Mouse (Mus musculus): ENCODE measurements around the gene Il1r1. TPM values are rescaled to one million over a fixed set of nuclear protein-coding genes. Genes with fewer than 3 reads are reported as not detected.
"Not testable (repeated sequence)": the region's sequence is repeated elsewhere in the genome, so short reads cannot be mapped to it uniquely, and the experiment has no call there.

Il1r1 gene
- total RNA-seq, 2 experiments from 2014 or later = 5.0 to 9.7 TPM

DNA sequence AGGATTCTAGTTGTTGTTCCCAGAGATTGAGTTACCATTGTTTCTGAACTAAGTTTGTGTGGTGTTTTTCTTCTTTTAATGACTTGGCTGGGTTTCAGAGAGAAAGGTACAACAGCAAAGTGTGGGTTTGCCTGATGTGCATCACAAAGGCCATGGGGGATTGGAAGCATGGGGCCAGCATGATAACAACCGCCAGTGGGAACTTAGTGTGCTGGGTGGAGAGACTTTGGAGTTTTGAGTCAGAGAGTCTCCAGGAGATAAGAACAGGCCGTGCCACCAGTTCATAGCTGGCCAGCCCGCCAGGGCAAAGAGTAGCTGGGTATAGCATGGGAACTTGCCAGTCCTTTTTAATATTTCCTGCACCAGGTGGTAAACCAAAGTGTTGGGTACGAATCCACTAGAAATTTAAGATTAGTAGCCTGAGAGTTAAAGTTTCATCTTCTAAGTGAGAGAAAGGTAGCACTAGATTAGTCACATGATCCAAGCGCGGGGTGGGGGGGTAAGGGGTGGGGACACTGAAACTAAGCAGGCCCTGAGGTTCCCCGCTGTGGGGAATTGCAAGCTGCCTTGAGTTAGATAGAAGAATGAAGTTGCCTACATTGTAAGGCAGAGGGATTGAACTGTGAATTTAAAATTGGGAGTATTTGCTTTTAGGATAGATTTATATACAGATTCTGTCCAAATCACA lies 78.4 kb downstream of the Il1r1 start:
- peak; percentile 97 for ATAC-seq (replicated peaks; ENCODE audit: low FRiP score, poor library complexity, severe bottlenecking)

DNA sequence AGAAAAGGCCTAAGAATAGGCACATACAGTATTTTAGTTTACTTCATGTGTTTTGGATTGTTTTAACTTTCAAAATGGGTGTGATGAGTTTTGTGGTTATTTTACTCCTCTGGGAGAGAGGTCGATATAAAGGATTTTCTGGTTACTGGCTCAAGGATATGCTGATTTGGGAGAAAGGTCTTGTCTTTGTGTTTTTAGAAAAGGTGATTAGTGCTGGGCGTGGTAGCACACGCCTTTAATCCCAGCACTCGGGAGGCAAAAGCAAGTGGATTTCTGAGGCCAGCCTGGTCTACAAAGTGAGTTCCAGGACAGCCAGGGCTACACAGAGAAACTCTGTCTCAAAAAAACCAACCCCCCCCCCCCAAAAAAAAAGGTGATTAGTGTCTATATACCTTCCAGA lies 79.4 kb downstream of the Il1r1 start:
- not testable (repeated sequence) for ATAC-seq (replicated peaks; ENCODE audit: low FRiP score, poor library complexity, severe bottlenecking)

DNA sequence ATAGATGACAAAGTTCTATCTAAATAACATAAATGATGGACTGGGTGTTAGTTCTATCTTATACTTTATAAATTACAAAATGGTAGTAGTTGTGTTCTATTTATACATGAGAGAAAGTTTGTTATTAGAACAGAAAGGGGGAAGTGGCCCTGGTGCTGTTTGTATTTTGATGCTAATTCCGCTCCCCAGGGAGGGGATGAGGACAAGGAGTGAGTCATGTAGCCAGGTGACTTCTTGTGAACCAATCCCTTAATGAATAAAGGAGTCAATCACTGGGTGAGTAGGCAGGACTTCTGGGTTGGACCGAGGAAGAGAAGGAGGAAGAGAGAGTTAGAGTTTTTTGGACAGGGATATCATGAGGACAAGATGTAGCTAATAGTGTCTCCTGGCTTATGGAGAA lies 81.2 kb downstream of the Il1r1 start:
- ATAC-seq (replicated peaks; ENCODE audit: low FRiP score, poor library complexity, severe bottlenecking) = no peak

DNA sequence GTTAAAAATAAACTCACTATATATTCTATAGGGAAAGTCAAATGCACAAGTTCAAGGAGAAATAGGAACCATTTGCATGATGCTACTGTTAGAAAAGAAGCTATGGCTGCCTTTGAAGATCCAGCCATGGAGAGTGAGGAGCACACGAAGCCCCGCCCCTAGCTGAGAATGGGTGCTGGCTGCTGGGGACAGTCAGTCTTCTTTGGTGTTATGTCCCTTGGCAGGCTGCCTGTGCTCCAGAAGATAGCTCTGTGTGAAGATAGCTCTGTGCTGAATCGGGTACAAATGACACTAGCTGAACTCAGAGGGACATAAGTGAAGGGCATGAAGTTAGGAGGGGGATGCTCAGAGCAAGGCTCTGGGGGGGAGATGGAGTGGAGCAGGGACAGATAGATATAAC lies 86.2 kb downstream of the Il1r1 start:
- ATAC-seq (replicated peaks; ENCODE audit: low FRiP score, poor library complexity, severe bottlenecking) = peak; percentile 59

DNA sequence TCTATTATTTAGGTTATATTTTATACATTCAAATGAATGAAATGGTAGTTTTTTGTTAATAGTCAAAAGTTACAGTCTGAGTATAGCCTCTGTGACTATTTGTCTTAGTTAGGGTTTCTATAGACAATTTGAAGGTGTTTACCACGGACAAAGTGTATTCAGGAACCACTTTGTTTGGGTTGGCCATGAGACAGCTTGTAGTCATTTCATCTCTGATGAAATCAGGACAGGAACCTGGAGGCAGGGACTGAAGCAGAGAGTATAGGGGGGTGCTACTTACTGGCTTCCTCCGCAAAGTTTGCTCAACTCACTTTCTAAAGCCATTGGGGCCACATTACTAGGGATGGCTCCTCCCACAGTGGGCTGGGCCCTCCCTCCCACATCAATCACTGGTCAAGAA lies 86.7 kb downstream of the Il1r1 start:
- ATAC-seq (replicated peaks; ENCODE audit: low FRiP score, poor library complexity, severe bottlenecking) = no peak

DNA sequence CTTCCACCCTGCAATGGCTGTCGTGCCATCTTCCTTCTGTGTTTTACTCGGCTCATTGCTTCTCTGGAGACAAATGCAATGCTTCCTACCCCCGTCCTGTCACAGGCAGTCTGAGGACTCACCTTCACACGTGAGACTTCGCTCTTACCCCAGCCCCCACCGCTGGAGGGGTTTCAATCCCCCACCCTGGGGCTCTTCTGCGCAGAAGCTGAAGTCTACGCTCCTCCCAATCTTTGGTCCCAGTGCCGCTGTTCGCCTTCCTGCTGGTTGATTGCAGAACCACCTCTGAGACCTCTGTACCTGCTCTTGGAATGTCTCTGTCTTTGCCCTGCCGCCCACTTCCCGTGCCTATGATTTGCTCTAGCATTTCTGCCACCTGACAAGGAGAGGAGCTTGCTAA lies 89.1 kb downstream of the Il1r1 start:
- ATAC-seq (replicated peaks; ENCODE audit: low FRiP score, poor library complexity, severe bottlenecking) = no peak

DNA sequence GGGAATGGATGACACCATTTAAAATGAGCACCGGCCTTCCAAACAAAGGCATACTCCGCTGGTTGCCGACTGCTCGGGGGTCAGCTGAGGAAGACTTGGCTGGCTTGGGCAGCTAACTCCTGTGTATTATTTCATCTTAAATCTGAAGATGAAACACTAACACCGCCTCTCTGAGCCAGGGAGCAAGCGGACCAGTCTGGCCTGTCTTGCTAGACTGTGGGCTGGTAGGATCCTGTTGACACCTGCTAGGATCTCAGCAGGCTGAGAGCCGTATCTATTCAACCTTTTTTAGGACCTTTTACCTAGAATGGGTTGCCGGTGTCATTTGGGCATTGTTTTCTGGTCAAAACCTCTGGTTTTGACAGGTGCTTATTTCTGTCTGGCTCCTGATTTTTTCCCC lies 92.8 kb downstream of the Il1r1 start:
- ATAC-seq (replicated peaks; ENCODE audit: low FRiP score, poor library complexity, severe bottlenecking) = no peak

DNA sequence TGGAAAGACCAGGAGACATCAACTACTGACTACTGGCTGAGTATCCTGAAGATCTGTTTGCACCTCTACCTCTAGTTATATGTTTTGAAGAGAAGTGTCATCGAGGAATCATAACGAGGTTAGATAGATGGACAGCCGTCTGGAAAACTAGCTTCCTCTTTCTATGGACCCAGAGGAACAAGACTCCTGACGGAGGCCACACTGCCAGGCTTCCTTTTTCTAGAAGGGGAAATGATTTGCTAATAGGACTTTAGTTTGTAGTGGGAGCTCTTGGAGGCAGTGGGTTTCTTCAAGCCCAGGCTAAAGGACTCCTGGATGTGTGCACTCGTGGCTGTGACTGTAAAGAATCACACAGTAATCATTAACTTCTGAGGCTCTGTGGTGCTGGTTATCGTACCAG lies 96.9 kb downstream of the Il1r1 start:
- no peak for ATAC-seq (replicated peaks; ENCODE audit: low FRiP score, poor library complexity, severe bottlenecking)

DNA sequence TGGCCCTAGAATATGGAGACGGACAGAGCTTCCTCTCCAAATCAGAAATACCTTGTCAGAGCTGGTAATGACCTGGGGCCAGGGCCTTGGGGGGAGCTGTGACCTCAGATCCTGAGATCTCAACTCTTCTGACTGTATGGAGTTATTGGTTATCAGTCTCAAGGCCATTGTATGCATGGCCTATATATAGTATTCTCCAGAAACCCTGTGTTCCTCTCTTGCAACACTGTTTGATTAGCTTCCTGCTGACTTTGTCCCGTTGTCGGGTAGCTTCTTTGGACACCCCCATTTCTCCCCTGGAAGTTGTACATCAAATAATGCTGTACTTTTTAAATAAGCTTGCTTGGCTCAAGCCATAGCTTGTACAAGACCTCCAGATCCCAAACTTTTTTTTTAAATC lies 97.7 kb downstream of the Il1r1 start:
- ATAC-seq (replicated peaks; ENCODE audit: low FRiP score, poor library complexity, severe bottlenecking) = no peak

DNA sequence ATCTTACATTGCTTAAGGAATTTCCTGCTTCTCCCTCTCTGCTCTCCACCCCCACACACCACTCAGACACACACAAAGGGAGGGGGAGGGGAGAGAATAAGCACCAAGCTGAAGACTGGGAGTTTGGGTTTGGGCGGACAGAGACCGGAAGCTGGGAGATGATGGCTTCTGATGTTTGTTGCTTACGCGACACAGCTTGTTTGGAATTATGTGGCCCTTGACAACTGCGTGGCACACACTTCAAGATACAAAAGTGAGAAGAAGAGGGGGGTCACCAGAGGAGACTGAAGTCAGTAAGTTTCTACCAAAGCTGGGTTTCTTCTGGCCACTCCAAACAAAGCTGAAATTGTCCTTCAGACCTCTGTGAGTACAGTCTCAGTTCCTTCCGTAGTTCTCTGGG lies 99.6 kb downstream of the Il1r1 start, which contains the start of gene Il1rl2:
TSS of gene Il1rl2 (plus strand) at position 154 of the 400 bp plus-strand sequence.
- peak; percentile 53 for ATAC-seq (replicated peaks; ENCODE audit: low FRiP score, poor library complexity, severe bottlenecking)

DNA sequence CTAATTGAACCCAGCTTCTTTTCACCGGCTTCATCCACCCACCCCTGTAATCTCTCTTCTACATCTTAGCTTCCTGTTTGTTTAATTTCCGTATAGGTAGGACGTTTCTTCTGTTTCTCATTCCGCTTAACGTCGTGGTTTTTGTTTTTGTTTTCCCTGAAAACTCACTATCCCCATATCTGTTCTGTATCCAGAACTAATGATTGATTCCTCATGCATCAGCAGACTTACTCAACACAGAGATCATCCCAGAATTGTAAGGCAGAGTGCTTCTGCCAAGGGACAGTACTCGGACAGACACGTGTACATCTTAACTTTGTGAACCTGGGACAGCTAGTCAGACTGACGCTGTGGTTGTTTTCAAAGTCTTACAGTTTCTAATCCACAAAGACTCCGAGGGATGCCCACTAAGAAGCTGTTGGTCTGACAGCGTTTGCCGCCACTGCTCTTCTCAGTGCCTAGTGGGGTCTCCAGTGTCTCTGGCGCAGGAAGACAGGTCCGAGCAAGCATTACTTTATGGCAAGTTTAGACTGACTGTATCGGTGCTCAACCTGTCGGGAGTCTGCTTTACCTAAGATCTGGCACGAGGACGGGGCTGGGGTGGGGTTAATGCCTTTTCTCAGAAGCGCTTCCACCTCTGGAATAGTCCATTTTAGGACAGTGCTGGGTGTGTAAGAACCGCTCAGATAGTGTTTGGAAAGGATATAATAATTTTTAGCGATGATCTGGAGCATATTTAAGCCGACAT lies 100.2 kb downstream of the Il1r1 start:
- peak; percentile 68 for ATAC-seq (replicated peaks; ENCODE audit: low FRiP score, poor library complexity, severe bottlenecking)

DNA sequence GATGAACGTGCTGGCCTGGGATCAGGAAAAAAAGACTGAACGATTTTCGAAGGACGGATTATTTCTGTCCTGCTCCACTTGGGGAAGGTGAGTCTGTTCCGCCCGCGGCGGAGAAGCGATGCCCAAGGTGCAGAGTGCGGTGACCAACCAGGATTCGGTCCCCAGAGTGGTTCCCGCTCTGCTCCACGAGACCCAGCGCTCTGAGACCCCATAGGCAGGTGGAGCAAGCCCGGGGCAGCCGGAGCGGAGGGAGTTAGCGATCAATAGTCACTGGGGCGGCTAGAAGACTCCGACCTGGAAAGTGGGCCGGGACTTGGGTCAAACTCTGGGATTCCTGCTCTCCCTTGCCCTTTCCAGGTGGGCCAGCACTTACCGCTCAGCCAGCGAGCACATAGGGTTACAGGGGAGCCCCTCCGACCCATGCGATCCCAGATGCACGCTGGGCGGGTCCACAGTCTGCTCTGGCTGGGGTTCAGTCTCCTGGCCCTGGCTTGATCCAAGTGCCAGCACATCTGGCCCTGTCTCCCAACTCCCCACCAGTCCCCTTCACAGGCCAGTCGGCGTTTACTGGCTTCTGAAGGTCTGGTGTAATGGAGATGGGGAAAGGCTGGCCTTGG lies 100.9 kb downstream of the Il1r1 start:
- ATAC-seq (replicated peaks; ENCODE audit: low FRiP score, poor library complexity, severe bottlenecking) = no peak

DNA sequence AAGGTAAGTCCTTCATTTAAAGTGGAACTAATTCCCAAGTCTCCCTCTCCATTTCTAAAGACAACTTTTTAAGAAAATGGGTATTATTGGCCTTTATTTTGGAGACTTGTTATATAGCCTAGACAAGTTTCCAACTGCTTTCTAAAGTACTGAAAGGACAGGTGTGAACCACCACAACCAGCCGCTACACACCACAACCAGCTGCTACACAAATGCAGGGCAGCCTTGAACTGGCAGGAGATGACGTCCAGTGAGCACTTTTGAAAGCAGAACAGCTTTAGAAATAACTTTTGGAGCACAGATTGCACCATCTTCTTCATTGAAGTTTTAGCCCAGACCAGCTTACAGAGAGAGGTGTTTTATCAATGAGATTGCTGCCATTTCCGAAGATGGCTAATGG lies 102.7 kb downstream of the Il1r1 start:
- ATAC-seq (replicated peaks; ENCODE audit: low FRiP score, poor library complexity, severe bottlenecking) = no peak

DNA sequence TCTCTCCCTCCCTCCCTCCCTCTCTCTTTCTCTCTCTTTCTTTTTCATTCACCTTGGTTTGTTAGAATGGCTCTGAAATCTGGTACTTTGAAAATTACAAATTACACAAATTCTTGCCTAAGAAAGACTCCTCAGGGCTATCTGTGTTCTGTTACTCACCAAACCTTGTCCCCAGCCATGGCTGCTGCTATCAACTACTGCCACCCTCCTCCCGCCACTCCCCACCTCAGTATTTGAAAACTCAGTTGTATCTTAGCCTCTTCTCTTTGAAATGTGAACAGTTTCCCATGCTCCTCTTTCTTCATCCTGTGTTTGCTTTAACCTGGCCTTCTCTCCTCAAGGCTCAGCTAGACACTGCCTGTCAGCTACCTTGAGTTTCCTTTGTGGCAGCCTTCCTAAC lies 104.6 kb downstream of the Il1r1 start:
- ATAC-seq (replicated peaks; ENCODE audit: low FRiP score, poor library complexity, severe bottlenecking) = peak; percentile 76

DNA sequence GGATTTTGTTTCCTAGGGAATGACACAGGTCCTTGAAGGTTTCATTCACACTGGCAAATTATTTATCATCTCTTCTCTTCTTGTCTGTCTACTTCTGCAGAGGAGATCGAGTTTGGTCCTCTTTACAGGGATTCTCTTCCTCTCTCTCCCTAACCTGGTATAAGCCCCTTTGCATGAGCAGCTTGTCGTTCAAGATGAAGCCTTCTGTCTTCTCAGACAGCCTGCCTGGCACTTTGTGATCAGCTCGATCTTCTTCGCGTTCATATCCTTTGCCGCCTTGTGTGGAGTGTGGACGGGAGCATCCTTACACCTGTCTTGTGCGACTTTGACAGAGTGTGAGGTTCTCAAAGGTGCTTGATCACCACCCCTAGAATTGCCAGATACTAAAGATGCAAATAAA lies 105.3 kb downstream of the Il1r1 start:
- ATAC-seq (replicated peaks; ENCODE audit: low FRiP score, poor library complexity, severe bottlenecking) = no peak

DNA sequence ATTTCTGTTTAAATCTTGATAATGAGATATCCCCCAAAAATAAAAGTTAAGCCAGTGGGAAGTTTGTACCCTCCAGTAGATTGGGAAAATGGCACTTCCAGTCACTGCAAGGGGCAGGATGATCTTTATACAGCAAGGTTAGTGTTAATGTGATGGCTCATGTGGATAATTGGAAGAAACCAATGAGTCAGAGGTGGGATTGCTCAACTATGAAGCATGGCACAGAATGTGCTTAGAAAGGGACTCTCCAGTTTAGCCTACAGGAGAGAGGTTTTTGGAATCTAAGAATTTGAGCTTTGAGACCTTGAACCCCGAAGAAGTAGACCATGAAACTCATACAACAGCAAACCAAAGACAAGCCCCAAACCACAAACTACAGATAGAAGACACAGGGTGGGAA lies 114.5 kb downstream of the Il1r1 start:
- ATAC-seq (replicated peaks; ENCODE audit: low FRiP score, poor library complexity, severe bottlenecking) = no peak

DNA sequence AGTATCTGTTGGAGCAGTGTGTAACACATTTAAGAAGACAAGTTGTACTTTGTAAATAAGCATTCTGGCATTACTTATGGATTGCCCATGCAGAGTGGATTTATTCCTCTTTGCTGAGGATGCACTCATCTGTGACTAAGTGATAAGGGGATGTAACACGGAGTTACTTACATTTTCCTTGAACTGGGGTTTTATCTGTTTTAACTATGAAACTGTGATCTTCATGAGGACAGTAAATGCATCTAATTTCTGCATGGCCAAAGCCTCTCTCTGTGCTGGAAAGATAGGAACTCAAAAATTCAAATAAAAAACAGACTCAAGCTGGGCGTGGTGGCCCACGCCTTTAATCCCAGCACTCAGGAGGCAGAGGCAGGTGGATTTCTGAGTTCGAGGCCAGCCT lies 115.2 kb downstream of the Il1r1 start:
- ATAC-seq (replicated peaks; ENCODE audit: low FRiP score, poor library complexity, severe bottlenecking) = peak; percentile 71

DNA sequence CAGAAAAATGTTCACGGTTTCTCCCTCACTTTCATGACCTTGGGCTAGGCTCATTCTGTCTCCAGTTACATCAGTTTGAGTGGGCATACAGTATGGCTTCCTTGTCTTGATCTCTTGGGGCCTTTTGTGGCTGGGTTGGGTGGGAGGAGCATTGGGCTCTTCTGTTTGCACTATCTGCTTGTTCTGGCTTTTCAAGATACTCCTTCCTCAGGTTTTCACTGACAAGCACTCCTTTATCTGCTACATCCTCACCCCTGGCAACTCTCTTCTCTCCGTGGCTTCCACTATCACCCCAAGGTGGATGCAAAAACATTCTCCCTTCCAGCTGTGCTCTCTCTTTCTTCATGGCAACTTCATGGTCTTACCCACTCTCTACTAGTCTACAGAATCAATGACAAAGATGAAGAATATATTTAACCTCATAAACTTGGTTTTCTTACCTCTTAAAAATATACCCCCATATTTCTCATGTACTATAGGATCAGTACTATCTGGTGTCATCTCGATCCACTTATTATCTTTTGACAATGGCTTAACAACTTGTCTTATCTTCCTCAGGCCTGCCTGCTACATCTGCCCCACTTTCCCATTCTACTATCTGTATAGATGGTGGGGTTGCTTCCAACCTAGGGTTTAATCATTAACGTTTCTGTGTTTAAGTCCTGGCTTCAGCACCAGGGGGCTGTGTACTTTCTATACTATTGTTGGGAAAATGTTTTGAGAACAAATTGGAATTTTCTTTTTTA lies 127.5 kb downstream of the Il1r1 start:
- peak; percentile 46 for ATAC-seq (replicated peaks; ENCODE audit: low FRiP score, poor library complexity, severe bottlenecking)

DNA sequence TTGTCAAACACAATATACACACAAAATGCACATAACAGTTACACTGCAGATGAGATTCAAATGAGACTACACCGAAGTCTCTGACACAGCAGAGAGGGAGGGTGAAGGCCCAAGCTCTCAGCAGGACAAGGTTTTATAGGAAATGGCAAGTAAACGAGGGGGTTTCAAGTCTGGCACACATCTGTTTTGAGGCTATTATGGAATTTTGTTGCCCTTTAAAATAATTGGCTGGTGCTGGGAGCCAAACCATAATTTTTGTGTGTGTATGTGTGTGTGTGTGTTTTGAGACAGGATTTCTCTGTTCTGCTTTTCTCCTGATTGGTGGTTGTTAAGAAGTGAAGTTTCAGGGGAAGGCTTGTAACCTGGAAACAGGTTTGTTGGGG lies 128.0 kb downstream of the Il1r1 start:
- no peak for ATAC-seq (replicated peaks; ENCODE audit: low FRiP score, poor library complexity, severe bottlenecking)

DNA sequence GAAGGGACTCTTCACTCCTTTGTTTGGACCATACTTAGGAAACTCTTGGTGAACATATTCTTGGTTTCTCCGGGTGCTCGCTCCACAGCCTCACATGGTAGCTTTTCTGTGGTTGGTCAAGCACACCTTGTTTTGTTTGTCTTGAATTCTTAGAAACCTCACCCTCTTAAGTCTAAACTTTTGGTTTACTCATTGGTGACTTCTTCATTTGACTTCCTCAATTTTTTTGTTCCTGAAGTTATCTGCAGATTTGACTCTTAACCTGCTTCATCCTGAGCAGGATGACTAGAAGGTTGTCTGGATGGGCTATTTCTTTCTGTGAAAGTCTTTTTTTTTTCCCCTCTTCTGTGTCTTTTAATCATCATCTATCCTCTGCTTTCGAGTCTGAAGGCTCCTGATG lies 129.8 kb downstream of the Il1r1 start:
- ATAC-seq (replicated peaks; ENCODE audit: low FRiP score, poor library complexity, severe bottlenecking) = no peak
